In the genomic region with DNA sequence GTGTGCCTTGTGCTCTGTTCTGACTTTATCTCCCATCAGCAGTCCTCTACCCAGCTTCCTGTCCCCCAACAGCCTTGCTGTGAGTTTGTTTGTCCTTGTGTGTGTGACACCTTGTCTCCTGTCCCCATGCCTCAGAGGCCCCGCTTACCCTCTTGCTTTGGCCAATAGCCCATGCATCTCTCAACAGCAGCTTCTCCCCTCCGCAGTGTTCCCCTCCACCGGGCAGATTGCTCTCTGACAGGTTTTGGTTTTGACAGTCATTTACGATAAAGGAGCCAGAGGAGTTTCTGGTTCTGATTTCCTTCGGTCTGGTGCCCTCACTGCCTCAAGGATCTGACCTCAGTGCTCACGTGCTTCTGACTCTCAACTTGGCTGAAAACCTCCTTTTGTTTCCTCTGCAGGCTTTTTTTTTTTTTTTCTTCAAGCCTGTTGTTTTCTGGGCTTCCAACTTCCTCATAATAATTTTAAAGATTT, we compare ENCODE assay signal across 8 mouse cellular contexts. TPM values are rescaled to one million over a fixed set of nuclear protein-coding genes. Genes with fewer than 3 reads are reported as not detected.
DNase-seq lines count a peak whose midpoint lies in the region; ATAC-seq lines count a peak whose summit lies in the region.

No protein-coding gene starts in this region.

- ATAC-seq in heart, embryonic 12.5 days (ENCODE audit: insufficient number of reproducible peaks, low FRiP score): peak; percentile 40; the same call in 1 of the 2 replicates
- no peak for ATAC-seq in limb, embryonic 12.5 days (ENCODE audit: insufficient number of reproducible peaks, insufficient read depth, low FRiP score, low TSS enrichment, low read depth)
- ATAC-seq in neutrophil, adult 5-6 weeks (ENCODE audit: extremely low read depth, insufficient number of reproducible peaks, low FRiP score, poor library complexity, severe bottlenecking): peak; percentile 34

- H3K27ac ChIP-seq in heart, embryonic 12.5 days (ENCODE audit: poor library complexity, severe bottlenecking): peak overlapping the region; percentile 84
- 0 out of 2 replicates have a peak overlapping the region, but pooled peaks have one; percentile 14 for H3K27ac ChIP-seq in limb, embryonic 12.5 days

- WGBS in heart, embryonic 12.5 days: 13% methylated on average over 6 of the region's 6 CpGs
- 38% methylated on average over 6 of the region's 6 CpGs for WGBS in limb, embryonic 12.5 days

- no peaks in the 10 kb centered on the region for H3K36me3 ChIP-seq in heart, embryonic 12.5 days
- no peaks in the 10 kb centered on the region for H3K36me3 ChIP-seq in limb, embryonic 12.5 days

- no peaks in the 10 kb centered on the region for H3K9me3 ChIP-seq in heart, embryonic 12.5 days (replicated peaks)
- no peaks in the 10 kb centered on the region for H3K9me3 ChIP-seq in limb, embryonic 12.5 days

- H3K4me1 ChIP-seq in heart, embryonic 12.5 days (replicated peaks): peaks cover 52% of the 10 kb centered on the region
- no peaks in the 10 kb centered on the region for H3K4me1 ChIP-seq in limb, embryonic 12.5 days (replicated peaks)

- no peak overlapping the region for H3K4me3 ChIP-seq in heart, embryonic 12.5 days
- no peak overlapping the region for H3K4me3 ChIP-seq in limb, embryonic 12.5 days (replicated peaks)

- no peaks in the 10 kb centered on the region for H3K27me3 ChIP-seq in heart, embryonic 12.5 days (replicated peaks)
- H3K27me3 ChIP-seq in limb, embryonic 12.5 days: no peaks in the 10 kb centered on the region

- DNase-seq in B cell, adult 2 months: peak; percentile 72 to 76
- peak; percentile 34 for DNase-seq in T-cell, adult 2 months (ENCODE audit: low spot score)
- DNase-seq in layer of hippocampus, postnatal 10 days (ENCODE audit: low spot score in 2 of 2): no peak
- no peak for DNase-seq in gastrocnemius, postnatal 25 days
- no peak for DNase-seq in urinary bladder, postnatal 14 days (ENCODE audit: low spot score)

- H3K4me2 ChIP-seq in heart, embryonic 12.5 days: peak overlapping the region; percentile 27; the same call in 1 of the 2 replicates
- no peak overlapping the region for H3K4me2 ChIP-seq in limb, embryonic 12.5 days

- H3K9ac ChIP-seq in heart, embryonic 12.5 days: no peak overlapping the region
- no peak overlapping the region for H3K9ac ChIP-seq in limb, embryonic 12.5 days (replicated peaks)

RNA-seq across cellular contexts. Expression of a gene that starts 11.1 kb away (rescaled TPM):
- 12.3 and 13.3 TPM in 2 replicates for polyA plus RNA-seq in heart, embryonic 12.5 days (2016; fragmentation: Nextera tagmentation; extraction: Ambion mirVana)
- polyA plus RNA-seq in limb, embryonic 12.5 days (2016; fragmentation: Nextera tagmentation; extraction: Ambion mirVana): 3.0 and 4.0 TPM in 2 replicates
- total RNA-seq in neutrophil, adult 5-6 weeks (2017): 11.0 and 13.2 TPM in 2 replicates
- total RNA-seq in layer of hippocampus, postnatal 10 days (2021): 10 to 100 TPM; 79.8 to 82.2 TPM
- total RNA-seq in gastrocnemius, postnatal 25 days (2021): 10 to 100 TPM; 20.2 to 21.8 TPM

RNA-seq across cellular contexts. Expression of a gene that starts 40.2 kb away (rescaled TPM):
- polyA plus RNA-seq in heart, embryonic 12.5 days (2016; fragmentation: Nextera tagmentation; extraction: Ambion mirVana): 64.0 and 67.5 TPM in 2 replicates
- polyA plus RNA-seq in limb, embryonic 12.5 days (2016; fragmentation: Nextera tagmentation; extraction: Ambion mirVana): 63.4 and 64.8 TPM in 2 replicates
- total RNA-seq in neutrophil, adult 5-6 weeks (2017): 5.8 and 6.9 TPM in 2 replicates
- total RNA-seq in layer of hippocampus, postnatal 10 days (2021): 1 to 10 TPM; 2.9 to 4.3 TPM
- under 1 TPM; 0.88 to 0.95 TPM for total RNA-seq in gastrocnemius, postnatal 25 days (2021)

Comparison
In these comparisons a context has a peak if more than half of its experiments do, and no peak if none do; other contexts are left out.
1. DNase-seq: peak in B cell, adult 2 months (2 of 2) and T-cell, adult 2 months (single experiment); none in layer of hippocampus, postnatal 10 days (0 of 2), gastrocnemius, postnatal 25 days (single experiment) and urinary bladder, postnatal 14 days (single experiment).